Mouse (Mus musculus): ENCODE results near the gene Tnfsf18.

GRCm38 (mm10) chr1:161487069-161487468 lies 7.4 kb upstream of the Tnfsf18 start:
- no peak for TF ChIP-seq CTCF (IDR thresholded peaks at IDR 0.05)
- no peak for TF ChIP-seq EP300 (IDR thresholded peaks at IDR 0.05)
